Mouse (Mus musculus) embryonic facial prominence, embryonic 14.5 days (tissue): ENCODE measurements at regions not wholly inside any gene's neighbourhood (a gene's known extent, or its start where the extent isn't known, plus 50 kb on each side); places are given as distances from the start of the nearest gene placed in this dataset.

Experiments used
- ATAC-seq: fragments of 200-750 bp; cut with Nextera tagmentation; 2 replicates; pipeline ENCODE4 v1.8.0; 2017; ENCODE audit warnings: low read depth, moderate number of reproducible peaks, moderate TSS enrichment
- DNase-seq: peaks from one replicate; pipeline ENCODE4 v3.0.0-alpha.2; 2015; ENCODE audit warnings: low spot score
- H3K27ac ChIP-seq: fragments of 300-500 bp; sonication (generic); replicated peaks from 2 replicates; pipeline ENCODE4 v1.5.1; 2014; ENCODE audit warnings: low read depth, mild to moderate bottlenecking, low read length, moderate library complexity
- H3K27me3 ChIP-seq: fragments of 300-500 bp; sonication (generic); replicated peaks from 2 replicates; pipeline ENCODE4 v1.6.1; 2014; ENCODE audit warnings: low read length; ENCODE audit not compliant: control insufficient read depth, insufficient read depth
- H3K36me3 ChIP-seq: fragments of 300-500 bp; sonication (generic); 2 replicates; pipeline ENCODE4 v1.6.1; 2014; ENCODE audit warnings: low read length, mixed read lengths; ENCODE audit not compliant: control insufficient read depth, insufficient read depth
- H3K4me1 ChIP-seq: fragments of 300-500 bp; sonication (generic); 2 replicates; pipeline ENCODE4 v1.6.1; 2014; ENCODE audit warnings: antibody characterized with exemption, low read length; ENCODE audit not compliant: control insufficient read depth, insufficient read depth
- H3K4me2 ChIP-seq: fragments of 300-500 bp; sonication (generic); 2 replicates; pipeline ENCODE4 v1.6.1; 2014; ENCODE audit warnings: low read depth, mild to moderate bottlenecking, low read length, moderate library complexity, mixed read lengths
- H3K4me3 ChIP-seq: fragments of 300-500 bp; sonication (generic); 2 replicates; pipeline ENCODE4 v1.5.1; 2014; ENCODE audit warnings: low read depth, mild to moderate bottlenecking, low read length
- H3K9ac ChIP-seq: fragments of 300-500 bp; sonication (generic); 2 replicates; pipeline ENCODE4 v1.6.1; 2014; ENCODE audit warnings: low read depth, mild to moderate bottlenecking, low read length, moderate library complexity, mixed read lengths
- H3K9me3 ChIP-seq: fragments of 300-500 bp; sonication (generic); 2 replicates; pipeline ENCODE4 v1.6.1; 2016; ENCODE audit warnings: low read length; ENCODE audit not compliant: control insufficient read depth
- WGBS: fragments of 180-500 bp; shearing (Covaris S2); extraction: QIAGEN DNeasy Blood & Tissue Kit; methylation state at CpG from one replicate; pipeline ENCODE4 v1.1.7; 2014; 5-methylcytosine and 5-hydroxymethylcytosine counted together

DNA sequence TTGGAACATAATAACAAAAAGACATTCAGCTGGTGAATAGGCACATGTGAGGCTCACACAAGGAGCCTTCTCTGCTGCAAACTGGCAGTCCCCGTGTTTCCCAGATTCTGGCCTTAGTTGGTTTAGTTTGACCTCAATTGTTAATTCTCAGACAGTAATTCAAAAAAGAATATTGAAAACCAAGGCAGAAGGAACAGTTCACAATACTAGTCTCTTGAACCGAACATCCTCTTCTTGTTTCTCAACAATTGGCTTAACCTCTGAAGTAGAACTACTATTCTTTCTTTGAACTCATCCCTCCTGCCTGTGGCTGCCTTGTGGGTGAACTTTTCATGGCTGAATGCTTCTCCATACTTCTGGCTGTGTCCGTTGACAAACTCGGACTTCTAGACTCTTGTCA is 110.4 kb upstream of the Neil3 start:
- Histone ChIP-seq H3K4me2 (no peak overlapping the region), H3K4me1 (no peaks in the 10 kb centered on the region), H3K27ac (no peak overlapping the region), H3K9me3 (no peaks in the 10 kb centered on the region), H3K27me3 (no peaks in the 10 kb centered on the region), H3K36me3 (no peaks in the 10 kb centered on the region), H3K9ac (no peak overlapping the region), H3K4me3 (no peak overlapping the region)
- DNase-seq (no peak), ATAC-seq (no peak)
- 75% methylated on average over 4 of the region's 4 CpGs for WGBS

GRCm38 (mm10) chr8:53769211-53769610 is 130.3 kb upstream of the Neil3 start:
- no peak overlapping the region for H3K4me3 ChIP-seq
- H3K9ac ChIP-seq = no peak overlapping the region
- no peaks in the 10 kb centered on the region for H3K27me3 ChIP-seq
- ATAC-seq (no peak), DNase-seq (no peak)
- H3K27ac ChIP-seq = no peak overlapping the region
- H3K4me2 ChIP-seq = no peak overlapping the region
- no peaks in the 10 kb centered on the region for H3K4me1 ChIP-seq
- no peaks in the 10 kb centered on the region for H3K9me3 ChIP-seq
- no peaks in the 10 kb centered on the region for H3K36me3 ChIP-seq

GRCm38 (mm10) chr8:53775511-53775910 is 136.6 kb upstream of the Neil3 start:
- no peaks in the 10 kb centered on the region for H3K36me3 ChIP-seq
- no peaks in the 10 kb centered on the region for H3K4me1 ChIP-seq
- no peaks in the 10 kb centered on the region for H3K27me3 ChIP-seq
- no peaks in the 10 kb centered on the region for H3K9me3 ChIP-seq
- no peak for ATAC-seq
- H3K27ac ChIP-seq = no peak overlapping the region
- H3K9ac ChIP-seq = no peak overlapping the region
- H3K4me3 ChIP-seq = no peak overlapping the region
- DNase-seq = no peak
- no peak overlapping the region for H3K4me2 ChIP-seq

- H3K4me1 ChIP-seq = no peaks in the 10 kb centered on the region
- no peaks in the 10 kb centered on the region for H3K36me3 ChIP-seq
- no peak overlapping the region for H3K9ac ChIP-seq
- no peaks in the 10 kb centered on the region for H3K9me3 ChIP-seq
- no peak overlapping the region for H3K27ac ChIP-seq
- ATAC-seq (no peak), DNase-seq (no peak)
- no peak overlapping the region for H3K4me2 ChIP-seq
- H3K4me3 ChIP-seq = no peak overlapping the region
- no peaks in the 10 kb centered on the region for H3K27me3 ChIP-seq
- WGBS = 83% methylated on average over 2 of the region's 2 CpGs
These were observed 142.0 kb upstream of the Neil3 start for GRCm38 (mm10) chr8:53780886-53781285.

GRCm38 (mm10) chr8:53781885-53782284 is 143.0 kb upstream of the Neil3 start:
- 75% methylated on average over 4 of the region's 4 CpGs for WGBS
- Histone ChIP-seq H3K4me1 (no peaks in the 10 kb centered on the region), H3K4me2 (no peak overlapping the region), H3K4me3 (no peak overlapping the region), H3K9me3 (no peaks in the 10 kb centered on the region), H3K36me3 (no peaks in the 10 kb centered on the region), H3K9ac (no peak overlapping the region), H3K27me3 (no peaks in the 10 kb centered on the region), H3K27ac (no peak overlapping the region)
- ATAC-seq = no peak
- DNase-seq = no peak

GRCm38 (mm10) chr8:53788202-53788601 is 149.3 kb upstream of the Neil3 start:
- Histone ChIP-seq H3K27ac (no peak overlapping the region), H3K4me3 (no peak overlapping the region), H3K4me2 (no peak overlapping the region), H3K9me3 (no peaks in the 10 kb centered on the region), H3K9ac (no peak overlapping the region), H3K4me1 (no peaks in the 10 kb centered on the region), H3K36me3 (no peaks in the 10 kb centered on the region), H3K27me3 (no peaks in the 10 kb centered on the region)
- 90% methylated on average over 1 of the region's 1 CpGs for WGBS
- DNase-seq = no peak
- ATAC-seq = no peak

GRCm38 (mm10) chr8:53821148-53821547 is 182.3 kb upstream of the Neil3 start:
- Histone ChIP-seq H3K4me2 (no peak overlapping the region), H3K27ac (no peak overlapping the region), H3K36me3 (no peaks in the 10 kb centered on the region), H3K9ac (no peak overlapping the region), H3K27me3 (no peaks in the 10 kb centered on the region), H3K9me3 (no peaks in the 10 kb centered on the region), H3K4me1 (no peaks in the 10 kb centered on the region), H3K4me3 (no peak overlapping the region)
- ATAC-seq (no peak), DNase-seq (peak; percentile 78)
- WGBS = 47% methylated on average over 1 of the region's 1 CpGs

DNA sequence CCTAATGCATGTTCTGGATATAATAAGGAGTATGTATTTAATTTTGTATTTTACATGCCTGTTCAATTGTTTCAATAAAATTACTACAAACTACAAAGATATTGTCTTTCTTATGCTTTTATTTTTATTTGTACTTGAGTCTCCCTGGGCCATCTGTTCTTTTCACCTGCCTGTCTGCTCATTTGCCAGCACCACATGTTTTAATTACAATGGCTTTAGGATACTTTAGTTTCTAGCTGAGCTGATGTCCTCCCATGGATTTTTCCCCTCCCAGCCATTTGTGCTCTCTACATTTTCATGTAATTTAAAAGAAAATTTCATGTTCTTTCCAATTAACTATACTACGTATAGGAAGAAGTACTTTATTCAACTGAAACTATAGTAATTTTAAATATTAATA is 188.5 kb upstream of the Neil3 start:
- no peaks in the 10 kb centered on the region for H3K27me3 ChIP-seq
- no peaks in the 10 kb centered on the region for H3K4me1 ChIP-seq
- H3K9me3 ChIP-seq = no peaks in the 10 kb centered on the region
- H3K4me2 ChIP-seq = no peak overlapping the region
- no peak overlapping the region for H3K27ac ChIP-seq
- H3K9ac ChIP-seq = no peak overlapping the region
- 82% methylated on average over 1 of the region's 1 CpGs for WGBS
- no peaks in the 10 kb centered on the region for H3K36me3 ChIP-seq
- DNase-seq (no peak), ATAC-seq (no peak)
- H3K4me3 ChIP-seq = no peak overlapping the region

- H3K4me3 ChIP-seq = no peak overlapping the region
- H3K9ac ChIP-seq = no peak overlapping the region
- ATAC-seq (no peak), DNase-seq (no peak)
- no peaks in the 10 kb centered on the region; the same call in 1 of the 2 replicates for H3K4me1 ChIP-seq
- no peak overlapping the region for H3K27ac ChIP-seq
- no peak overlapping the region for H3K4me2 ChIP-seq
- H3K36me3 ChIP-seq = no peaks in the 10 kb centered on the region
- no peaks in the 10 kb centered on the region for H3K27me3 ChIP-seq
- H3K9me3 ChIP-seq = no peaks in the 10 kb centered on the region
These were observed 209.0 kb upstream of the Neil3 start for GRCm38 (mm10) chr8:53847821-53848220.
